Mouse (Mus musculus): ENCODE measurements at regions not wholly inside any gene's neighbourhood (a gene's known extent, or its start where the extent isn't known, plus 50 kb on each side); places are given as distances from the start of the nearest gene placed in this dataset.
A peak's percentile ranks its signal among the peaks of the same experiment; 100 is the strongest.

- DNase-seq: peak; percentile 0
Observed at GRCm38 (mm10) chr13:68372631-68373030, 209.3 kb downstream of the Mtrr start.

All from kidney, adult 9 months (tissue).